Mouse (Mus musculus) liver, postnatal 0 days (tissue): ENCODE measurements at regions not wholly inside any gene's neighbourhood (a gene's known extent, or its start where the extent isn't known, plus 50 kb on each side); places are given as distances from the start of the nearest gene placed in this dataset.

Experiments used
- CTCF ChIP-seq: sonication (generic); IDR thresholded peaks from 2 replicates; pipeline ENCODE4 v1.5.1; 2016; ENCODE audit warnings: antibody characterized with exemption, low read depth
- EP300 ChIP-seq: IDR thresholded peaks from 2 replicates; pipeline ENCODE4 v1.6.1; 2016; ENCODE audit warnings: antibody characterized with exemption, low read depth, mild to moderate bottlenecking

DNA sequence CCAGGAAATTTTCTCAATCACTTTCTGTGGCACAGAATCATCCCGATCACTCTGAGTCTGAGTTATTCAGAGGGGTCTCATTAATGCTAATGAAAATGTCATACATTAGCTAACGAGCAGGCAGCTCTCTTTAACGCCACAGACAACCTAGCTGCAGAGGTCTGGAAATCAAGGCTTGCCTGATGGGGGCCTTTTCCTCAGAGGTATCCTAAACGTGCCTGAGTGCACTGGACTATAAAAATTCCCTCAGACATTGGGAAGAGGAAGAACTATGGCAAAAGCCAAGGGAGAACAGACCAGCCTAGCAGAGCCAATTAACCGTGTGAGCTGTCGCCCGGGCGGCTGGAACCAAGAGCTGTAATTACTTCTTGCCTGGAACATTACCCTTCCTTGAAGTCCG is 245.5 kb downstream of the Adgra3 start:
- TF ChIP-seq EP300 (no peak), CTCF (no peak)
